In the genomic region with DNA sequence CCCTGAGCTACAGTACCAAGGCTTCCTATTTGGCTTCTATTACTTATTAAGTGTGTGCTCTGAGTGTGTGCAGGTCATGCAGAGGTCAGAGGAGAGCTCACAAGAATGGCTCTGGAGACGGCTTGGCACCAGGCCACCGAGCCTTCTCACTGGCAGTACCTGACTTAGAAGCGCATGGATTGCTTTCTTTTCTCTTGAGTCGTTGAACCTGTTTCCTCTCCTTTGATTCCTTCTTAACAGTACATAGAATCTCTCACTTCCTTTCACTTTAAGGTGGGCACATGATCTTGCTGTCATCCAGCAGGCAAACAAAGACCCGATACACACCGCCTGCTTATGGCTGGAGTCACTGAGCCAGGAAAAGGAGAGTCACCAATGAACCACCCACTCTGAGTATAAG, we compare ENCODE assay signal across 11 mouse cellular contexts.
DNase-seq lines count a peak whose midpoint lies in the region; ATAC-seq lines count a peak whose summit lies in the region.
"Had no signal": no experiment of that assay in that cellular context is flagged by ENCODE, and none has a peak within 500 bp of the region (broad histone marks: within the 10 kb centered on the region; RNA-seq: fewer than 3 reads in every experiment).

No protein-coding gene starts in this region.

- no peaks in the 10 kb centered on the region for H3K36me3 ChIP-seq in embryonic facial prominence, embryonic 13.5 days

- H3K27ac ChIP-seq in embryonic facial prominence, embryonic 13.5 days, result no peak overlapping the region

- H3K9me3 ChIP-seq in embryonic facial prominence, embryonic 13.5 days, result no peaks in the 10 kb centered on the region

- DNase-seq in cerebellum, postnatal 10 days, result peak; percentile 65 to 68
- no peak for DNase-seq in cerebellum, adult 9-11 months
- peak; percentile 81 to 87 for DNase-seq in kidney, adult 8-10 months
- DNase-seq in skeletal muscle tissue, adult 2 months (ENCODE audit: low read depth, low spot score), result peak; percentile 7
- no peak for DNase-seq in cerebellum, adult 11 months
- DNase-seq in left cerebral cortex, postnatal 36 days (ENCODE audit: low spot score in 2 of 2), result no peak
- no peak for DNase-seq in left cerebral cortex, adult 18-20 months (ENCODE audit: low spot score in 2 of 2)
- DNase-seq: liver; retina, postnatal 1 day had no signal

- H3K4me1 ChIP-seq in embryonic facial prominence, embryonic 13.5 days, result peaks cover 7% of the 10 kb centered on the region

- H3K4me2 ChIP-seq in embryonic facial prominence, embryonic 13.5 days, result no peak overlapping the region

- H3K9ac ChIP-seq in embryonic facial prominence, embryonic 13.5 days, result no peak overlapping the region

- H3K4me3 ChIP-seq in embryonic facial prominence, embryonic 13.5 days, result no peak overlapping the region

- 51% methylated on average over 6 of the region's 6 CpGs for WGBS in embryonic facial prominence, embryonic 13.5 days

- intact Hi-C loops in left cerebral cortex, postnatal 36 days (cut with DNase I), result no loop called here

- no peaks in the 10 kb centered on the region for H3K27me3 ChIP-seq in embryonic facial prominence, embryonic 13.5 days
- H3K27me3 ChIP-seq: CH12.LX had no signal

- 0 out of 2 replicates have a peak, but pooled peaks have one; percentile 48 for ATAC-seq in embryonic facial prominence, embryonic 13.5 days (ENCODE audit: insufficient number of reproducible peaks, insufficient read depth, low FRiP score, low TSS enrichment, low read depth)

Comparison
In these comparisons a context has a peak if more than half of its experiments do, and no peak if none do; other contexts are left out.
1. DNase-seq: peak in cerebellum, postnatal 10 days (2 of 2), kidney, adult 8-10 months (2 of 2) and skeletal muscle tissue, adult 2 months (single experiment); none in cerebellum, adult 9-11 months (single experiment), cerebellum, adult 11 months (single experiment), left cerebral cortex, postnatal 36 days (0 of 2) and left cerebral cortex, adult 18-20 months (0 of 2).